Mouse (Mus musculus): ENCODE measurements around the gene Themis2.

Themis2 gene

DNA sequence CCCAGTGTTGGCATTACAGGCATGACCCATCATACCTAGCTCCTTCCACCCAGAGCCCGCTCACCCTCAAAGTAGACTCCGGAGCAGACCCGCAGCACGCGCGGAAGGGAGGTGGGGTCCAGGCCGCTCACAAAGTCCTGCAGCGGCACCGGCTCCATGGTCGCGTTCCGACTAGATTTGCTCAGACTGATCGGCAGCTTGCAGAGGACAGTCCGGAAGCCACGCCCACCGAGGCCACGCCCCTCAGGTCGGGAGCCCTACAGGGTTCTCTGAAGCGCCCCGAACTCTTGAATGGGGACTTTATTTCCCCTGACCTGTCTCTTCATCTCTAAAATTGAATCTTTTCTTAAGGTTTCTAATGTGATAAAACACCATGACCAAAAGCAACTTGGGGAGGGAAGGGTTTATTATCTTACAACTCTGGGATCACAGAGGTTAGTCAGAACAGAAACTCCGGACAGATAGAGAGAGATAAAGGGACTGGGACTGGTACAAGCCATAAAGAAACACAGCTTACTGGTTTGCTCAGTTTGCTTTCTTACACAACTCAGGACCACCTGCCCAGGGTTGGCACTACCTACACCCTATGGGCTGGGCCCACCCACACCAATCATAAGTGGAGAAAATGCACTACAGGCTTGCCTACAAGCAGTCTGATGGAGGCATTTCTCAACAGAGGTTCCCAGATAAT is at the start of gene Themis2:
Themis2 (minus strand) TSS at position 192 of the 691 bp plus-strand sequence.
- DNase-seq, result peak; percentile 80 to 81

- DNase-seq, result no peak
Measured at GRCm38 (mm10) chr4:132843705-132844071, 47.5 kb upstream of the Themis2 start.

DNA sequence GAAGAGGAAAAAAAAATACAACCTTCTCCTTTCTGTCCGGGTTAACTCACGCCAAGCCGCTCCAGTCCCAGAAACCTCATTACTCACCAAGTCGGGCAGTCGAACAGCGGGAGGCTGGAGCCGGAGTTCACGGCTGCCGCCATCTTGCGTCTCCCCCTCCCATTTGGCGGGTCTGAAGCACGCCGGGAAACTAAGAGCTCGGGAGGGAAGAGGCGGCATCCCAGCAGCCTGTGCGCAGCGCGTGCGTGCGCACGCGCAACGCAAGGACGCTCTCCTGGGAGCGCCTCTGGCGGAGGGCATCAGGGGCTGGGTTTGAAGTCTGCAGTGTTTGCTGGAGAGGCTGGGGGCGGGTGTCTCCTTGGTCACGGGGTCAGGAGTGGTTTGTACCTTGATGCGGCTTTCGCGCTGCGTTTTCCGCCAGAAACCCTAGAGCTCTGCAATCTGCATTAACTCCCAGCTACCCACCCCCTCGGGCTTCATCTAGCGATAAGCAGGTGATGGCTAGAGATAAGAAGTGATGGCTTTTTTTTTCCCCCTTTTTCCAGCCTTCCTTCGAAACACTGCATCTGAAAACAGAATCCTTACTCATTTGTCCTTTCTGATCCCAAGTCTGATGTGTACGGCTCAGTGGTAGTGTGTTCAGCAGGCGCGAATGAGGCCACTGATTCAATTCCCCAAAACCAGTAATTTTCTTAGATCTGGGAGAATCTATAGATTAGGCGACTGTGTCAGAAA is 47.0 kb upstream of the Themis2 start, which contains the start of gene Ppp1r8:
Ppp1r8 (minus strand) TSS at position 200 of the 735 bp plus-strand sequence.
- DNase-seq, result peak; percentile 85 to 96

GRCm38 (mm10) chr4:132842281-132842906 is 46.2 kb upstream of the Themis2 start:
- DNase-seq, result peak; percentile 5 to 49

DNA sequence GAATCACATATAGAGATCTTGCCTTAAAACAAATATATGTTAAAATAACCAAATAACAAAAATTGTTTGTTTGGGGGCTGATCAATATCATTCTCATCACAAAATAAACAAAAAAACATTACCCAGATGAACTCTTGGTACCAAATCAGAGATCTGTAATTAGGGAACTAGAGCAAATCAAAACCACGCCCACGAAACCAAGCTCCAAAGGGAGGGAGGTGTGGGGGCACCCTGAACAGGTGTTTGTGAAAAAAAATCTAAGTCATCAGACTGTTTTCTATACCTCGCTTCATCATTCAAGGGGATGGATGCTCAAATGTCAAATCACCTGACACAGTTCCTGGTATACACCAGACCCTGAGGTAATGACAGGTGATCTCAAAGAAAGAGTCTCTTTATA is 45.3 kb upstream of the Themis2 start:
- DNase-seq, result no peak

- DNase-seq, result peak; percentile 73 to 77
Measured at GRCm38 (mm10) chr4:132823614-132824366, 27.6 kb upstream of the Themis2 start.

GRCm38 (mm10) chr4:132818442-132818841 is 22.3 kb upstream of the Themis2 start:
- no peak for DNase-seq

- no peak for DNase-seq
Measured at GRCm38 (mm10) chr4:132816855-132817254, 20.7 kb upstream of the Themis2 start.

GRCm38 (mm10) chr4:132816404-132816803 is 20.2 kb upstream of the Themis2 start:
- no peak for DNase-seq

DNA sequence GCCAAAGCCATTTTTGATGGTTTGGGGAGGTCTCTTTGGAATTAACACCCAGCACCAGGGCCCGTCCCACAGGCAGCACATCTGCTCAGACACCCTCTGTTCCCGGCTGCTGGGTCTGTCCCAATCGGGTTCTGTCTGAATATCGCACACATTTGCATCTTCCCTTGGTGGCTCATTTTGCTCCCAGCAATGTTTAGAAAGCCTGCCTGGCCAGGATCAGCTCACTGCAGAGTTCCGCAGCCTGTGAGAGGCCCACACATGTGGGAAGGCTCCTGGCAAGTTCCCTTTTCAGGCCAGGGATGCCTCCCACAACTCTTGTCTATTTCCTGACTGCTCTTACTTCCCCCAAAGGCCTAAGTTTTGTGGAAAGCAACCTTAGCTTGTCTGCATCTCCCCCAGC is 13.4 kb upstream of the Themis2 start:
- DNase-seq, result no peak

DNA sequence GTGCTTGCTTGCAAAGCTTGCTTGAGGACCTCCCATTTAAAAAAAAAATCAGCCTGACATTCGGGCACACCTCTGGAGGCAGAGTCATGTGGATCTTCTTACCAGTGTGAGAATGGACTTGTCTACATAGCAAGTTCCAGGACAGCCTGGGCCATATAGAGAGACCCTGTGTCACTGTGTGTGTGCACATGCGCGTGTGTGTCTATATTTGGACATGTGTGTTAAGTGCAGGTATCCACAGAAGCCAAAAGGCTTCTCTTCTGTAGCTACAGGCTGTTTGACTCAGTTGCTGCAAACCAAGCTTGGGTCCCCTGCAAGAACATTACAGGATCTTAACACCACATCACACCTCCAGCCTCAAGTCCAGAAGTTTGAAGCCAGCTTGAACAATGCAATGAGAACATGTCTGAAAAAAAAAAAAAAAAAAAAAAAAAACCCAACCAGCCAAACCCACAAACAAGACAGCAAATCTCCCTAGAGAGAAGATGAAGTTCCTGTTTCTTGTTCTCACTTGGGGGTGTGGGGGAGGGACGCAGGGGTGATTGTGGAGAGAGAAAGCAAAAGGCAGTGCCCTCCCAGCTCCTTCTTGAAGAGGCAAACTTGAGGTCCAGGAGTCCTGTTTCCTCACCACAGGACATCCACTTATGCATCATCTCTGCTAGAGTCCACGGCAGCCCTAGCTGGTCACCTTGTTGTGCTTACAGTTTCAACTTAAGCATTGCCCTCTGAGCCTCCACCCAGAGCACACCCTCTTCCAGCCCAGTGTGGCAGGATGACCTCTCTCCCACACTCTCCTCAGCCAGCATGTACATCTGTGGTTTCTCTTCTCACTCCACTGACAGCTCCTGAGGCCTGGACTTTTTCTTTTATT is 11.8 kb upstream of the Themis2 start:
- DNase-seq, result no peak

DNA sequence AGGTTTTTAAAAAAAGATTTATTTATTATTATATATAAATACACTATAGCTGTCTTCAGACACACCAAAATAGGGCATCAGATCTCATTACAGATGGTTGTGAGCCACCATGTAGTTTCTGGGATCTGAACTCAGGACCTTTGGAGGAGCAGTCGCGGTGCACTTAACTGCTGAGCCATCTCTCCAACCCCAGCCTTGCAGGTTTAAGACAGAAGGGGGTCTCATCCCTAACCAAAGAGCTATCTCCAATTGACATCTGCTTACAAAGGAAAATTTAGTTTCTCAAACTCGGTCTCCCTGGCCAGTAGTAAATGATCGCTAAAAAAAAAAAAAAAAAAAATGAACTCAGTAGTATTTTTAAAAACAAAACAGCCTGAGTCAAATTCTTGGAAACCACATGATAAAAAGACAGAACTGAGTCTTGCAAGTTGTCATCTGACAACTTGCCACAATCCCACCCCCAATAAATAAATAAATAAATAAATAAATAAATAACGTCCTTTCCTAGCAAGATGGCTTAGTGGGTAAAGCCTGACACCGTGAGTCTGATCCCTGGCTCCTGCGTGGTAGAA is 10.5 kb upstream of the Themis2 start:
- DNase-seq, result no peak

DNA sequence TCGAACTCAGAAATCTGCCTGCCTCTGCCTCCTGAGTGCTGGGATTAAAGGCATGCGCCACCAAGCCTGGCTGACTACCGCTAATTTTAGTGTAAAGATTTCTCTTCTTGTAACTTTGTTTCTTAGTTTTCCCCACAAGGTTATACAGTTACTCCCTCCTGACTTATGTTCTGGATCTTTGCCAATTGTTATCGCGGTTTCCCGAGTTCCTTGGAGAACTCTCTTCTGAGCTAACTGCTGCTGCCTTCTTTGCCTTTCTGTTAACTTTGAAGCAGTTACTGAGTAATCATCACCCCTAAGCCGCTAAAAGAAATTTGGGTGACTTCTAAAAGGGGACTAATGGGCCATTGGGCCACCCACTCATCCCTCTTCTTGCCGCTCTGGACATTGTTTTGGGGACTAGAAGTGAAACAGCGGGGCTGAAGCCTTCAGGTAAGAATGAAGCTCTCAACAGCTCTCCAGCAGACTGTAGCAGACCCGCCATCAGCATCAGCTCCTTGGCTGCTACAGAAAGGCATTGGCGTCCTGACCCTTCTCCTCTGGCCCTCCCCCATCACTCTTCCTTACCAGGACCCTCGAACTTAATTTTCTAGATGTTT is 9.5 kb upstream of the Themis2 start:
- no peak for DNase-seq

DNA sequence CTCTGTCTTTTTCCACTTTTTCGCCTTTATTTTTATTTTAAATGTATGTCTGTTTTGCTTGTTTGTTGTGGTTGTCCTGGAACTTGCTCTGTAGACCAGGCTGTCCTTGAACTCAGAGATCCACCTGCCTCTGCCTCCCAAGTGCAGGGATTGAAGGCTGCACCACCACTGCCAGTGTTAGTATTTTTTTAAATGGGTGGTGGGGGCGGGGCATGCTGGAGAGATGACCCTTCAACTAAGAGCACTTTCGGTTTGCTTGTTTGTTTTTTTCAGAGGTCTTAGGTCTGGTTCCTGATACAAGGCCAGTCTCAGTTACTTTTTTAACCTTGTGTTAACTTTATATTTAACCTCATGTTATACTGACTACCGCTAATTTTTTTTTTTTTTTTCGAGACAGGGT is 9.0 kb upstream of the Themis2 start:
- DNase-seq, result no peak

GRCm38 (mm10) chr4:132804331-132804730 is 8.1 kb upstream of the Themis2 start:
- no peak for DNase-seq

DNA sequence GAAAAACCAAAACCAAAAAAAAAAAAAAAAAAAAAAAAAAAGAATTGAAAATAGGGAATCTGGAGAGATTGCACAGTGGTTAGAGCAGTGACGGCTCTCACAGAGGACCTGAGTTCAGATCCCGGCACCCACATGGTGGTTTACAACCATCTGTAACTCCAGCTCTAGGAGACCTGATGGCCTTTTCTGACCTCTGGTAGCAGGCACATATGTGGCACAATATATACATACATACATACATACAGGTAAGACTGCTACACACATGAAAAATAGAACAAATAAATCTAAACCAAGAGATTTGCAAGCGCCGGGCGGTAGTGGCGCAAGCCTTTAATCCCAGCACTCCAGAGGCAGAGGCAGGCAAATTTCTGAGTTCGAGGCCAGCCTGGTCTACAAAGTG is 7.7 kb upstream of the Themis2 start:
- DNase-seq, result no peak

GRCm38 (mm10) chr4:132803212-132803611 is 7.0 kb upstream of the Themis2 start:
- no peak for DNase-seq

- peak in 1 of 2 experiments; percentile 47 for DNase-seq
Measured at GRCm38 (mm10) chr4:132802171-132802637, 6.0 kb upstream of the Themis2 start.

DNA sequence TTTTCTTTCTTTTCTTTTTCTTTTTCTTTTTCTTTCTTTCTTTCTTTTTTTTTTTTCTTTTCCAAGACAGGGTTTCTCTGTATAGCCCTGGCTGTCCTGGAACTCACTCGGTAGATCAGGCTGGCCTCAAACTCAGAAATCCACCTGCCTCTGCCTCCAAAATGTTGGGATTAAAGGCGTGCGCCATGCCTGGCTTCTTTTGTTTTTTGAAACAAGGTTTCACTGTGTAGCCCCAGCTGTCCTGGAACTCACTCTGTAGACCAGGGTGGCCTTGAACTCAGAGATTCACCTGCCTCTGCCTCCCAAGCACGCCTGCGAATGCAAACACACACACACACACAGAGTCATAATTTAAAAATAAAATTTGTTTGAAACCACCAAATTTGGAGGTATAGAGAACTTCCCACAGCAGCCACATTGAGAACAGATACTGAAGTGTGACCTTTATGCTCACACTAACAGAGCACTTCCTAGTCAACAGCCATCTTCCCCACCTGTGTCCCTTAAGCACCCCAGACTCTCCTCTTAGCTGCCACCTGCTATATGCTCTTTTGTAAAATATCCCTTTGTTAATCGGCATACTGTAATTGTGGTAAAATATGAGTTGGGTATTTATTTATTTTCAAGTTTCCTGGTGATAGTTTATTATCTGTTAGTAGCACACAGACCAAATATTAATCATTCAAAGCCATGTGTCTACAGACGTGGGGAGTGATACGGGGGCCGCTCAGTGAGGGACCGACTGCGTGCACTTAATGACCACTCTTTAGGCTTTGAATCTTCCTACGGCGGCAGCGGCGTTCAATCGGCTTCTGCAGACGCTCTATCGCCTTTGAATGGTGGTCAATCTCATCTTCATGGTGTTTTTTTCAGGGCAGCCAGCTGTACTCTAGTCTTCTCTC is 5.2 kb upstream of the Themis2 start:
- DNase-seq, result no peak

DNA sequence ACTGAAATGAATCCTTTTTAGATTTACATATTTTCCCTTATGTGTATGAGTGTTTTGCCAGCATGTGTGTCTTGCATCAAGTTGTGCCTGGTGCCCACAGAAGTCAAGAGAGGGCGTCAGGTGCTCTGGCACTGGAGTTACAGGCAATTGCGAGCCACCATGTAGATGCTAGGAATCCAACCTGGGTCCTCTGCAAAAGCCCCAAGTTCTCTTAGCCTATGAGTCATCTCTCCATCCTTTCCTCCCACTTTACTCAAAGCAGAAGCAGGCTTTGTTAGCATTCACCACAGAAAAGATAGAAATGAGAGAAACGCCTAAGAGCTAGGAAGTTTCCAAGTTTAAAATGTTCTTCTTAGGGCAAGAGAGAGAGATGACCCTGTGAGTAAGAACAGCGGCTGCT is 3.7 kb upstream of the Themis2 start:
- no peak for DNase-seq
